Mouse (Mus musculus): ENCODE data around the gene Aire.

GRCm38 (mm10) chr10:78008169-78008568 lies 35.2 kb downstream of the Aire start:
- no peak for TF ChIP-seq CTCF (IDR thresholded peaks at IDR 0.05)
- TF ChIP-seq EP300 (IDR thresholded peaks at IDR 0.05) = no peak

All from lung, postnatal 0 days (tissue).